Mouse (Mus musculus) left cerebral cortex, postnatal 10 days (tissue): ENCODE data around the gene Mbd3l2. TPM values are rescaled to one million over a fixed set of nuclear protein-coding genes. Genes with fewer than 3 reads are reported as not detected.
"Not testable (repeated sequence)": the region's sequence is repeated elsewhere in the genome, so short reads cannot be mapped to it uniquely, and the experiment has no call there.

Source experiments
- DNase-seq, 2 experiments: peaks; one replicate each; pipeline ENCODE4 v3.0.0; 2021 to 2022; ENCODE audit warnings: low spot score in 2 of 2, mixed read lengths in 1 of 2; ENCODE audit errors: extremely low spot score in 1 of 2
- intact Hi-C: fragments of 180-260 bp; cut with DNase I; formaldehyde crosslinking; loops from one replicate; pipeline ENCODE4 v1.15.1; 2025
- microRNA-seq: library from miRNA; unstranded; fragments of <30 nt; microRNA quantifications from one replicate; pipeline ENCODE4 v1.2.0, GENCODE M21; 2022
- total RNA-seq, 2 experiments: library from RNA; stranded (reverse); gene quantifications; 2 replicates each; pipeline ENCODE4 v1.2.3; 2021

Gene Mbd3l2
- not detected for total RNA-seq

- DNase-seq = no peak
- intact Hi-C loops = no loop called here
Observed at GRCm38 (mm10) chr9:18430354-18430753, at the start of gene Mbd3l2. Gene Mbd3l2, plus strand, starts transcription at chr9:18430654.

DNA sequence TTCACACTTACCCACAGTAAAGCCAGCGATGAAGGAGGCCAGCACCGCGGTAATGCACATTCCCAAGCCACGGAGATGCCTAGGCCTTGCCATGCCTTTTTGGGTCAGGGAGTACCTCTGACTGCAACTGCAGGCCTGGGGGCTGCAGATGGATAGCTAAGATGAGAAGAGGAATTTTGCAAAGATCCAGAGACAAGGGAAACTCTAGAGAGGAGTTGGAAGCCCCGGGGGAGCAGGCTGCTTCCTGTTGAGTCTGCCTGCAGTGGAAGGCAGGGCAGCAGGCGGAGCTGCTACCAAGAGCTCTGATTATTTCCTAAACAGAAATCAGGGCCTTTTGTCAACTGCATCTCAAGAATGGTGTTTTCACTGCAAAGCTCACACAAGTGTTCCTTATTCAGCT is 44.7 kb upstream of the Mbd3l2 start:
- intact Hi-C loops = no loop called here
- peak in 1 of 2 experiments; percentile 48 for DNase-seq

DNA sequence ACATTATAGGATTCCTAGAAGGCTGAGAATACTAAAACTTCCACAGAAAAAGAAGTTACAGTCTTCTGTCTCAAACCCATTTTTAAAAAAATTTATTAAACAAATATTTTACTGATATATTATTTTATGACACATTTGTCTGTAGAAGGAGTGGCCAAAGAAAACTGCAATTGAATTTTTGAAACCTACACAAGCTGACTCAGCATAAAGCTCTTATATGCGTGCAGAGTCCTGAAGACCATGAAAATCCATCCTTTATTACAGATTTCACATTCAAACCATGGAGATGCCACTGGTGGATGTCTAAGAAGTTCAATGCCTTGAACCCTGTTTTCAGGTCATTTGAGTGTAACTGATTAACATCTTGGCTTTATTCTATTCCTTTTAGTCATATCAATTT is 30.8 kb upstream of the Mbd3l2 start:
- intact Hi-C loops = no loop called here
- no peak for DNase-seq

- DNase-seq, intact Hi-C loops: not testable (repeated sequence)
Observed at GRCm38 (mm10) chr9:18402895-18403294, 27.6 kb upstream of the Mbd3l2 start, which contains the start of gene Naalad2. Gene Naalad2, minus strand, starts transcription at chr9:18402995.

GRCm38 (mm10) chr9:18404118-18404517 is 26.3 kb upstream of the Mbd3l2 start, which contains the start of gene Ubtfl1:
Gene Ubtfl1, plus strand, starts transcription at chr9:18404418.
- intact Hi-C loops = no loop called here
- DNase-seq = no peak

DNA sequence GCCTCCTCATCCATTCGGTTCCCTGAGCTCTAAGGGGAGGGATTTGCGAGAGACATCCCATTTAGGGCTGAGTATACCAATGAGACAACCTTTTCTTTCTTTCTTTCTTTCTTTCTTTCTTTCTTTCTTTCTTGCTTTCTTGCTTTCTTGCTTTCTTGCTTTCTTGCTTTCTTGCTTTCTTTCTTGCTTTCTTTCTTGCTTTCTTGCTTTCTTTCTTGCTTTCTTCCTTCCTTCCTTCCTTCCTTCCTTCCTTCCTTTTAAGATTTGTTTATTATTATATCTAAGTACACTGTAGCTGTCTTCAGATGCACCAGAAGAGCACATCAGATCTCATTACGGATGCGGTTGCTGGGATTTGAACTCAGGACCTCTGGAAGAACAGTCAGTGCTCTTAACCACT is 18.1 kb upstream of the Mbd3l2 start:
- intact Hi-C loops, DNase-seq: not testable (repeated sequence)

- intact Hi-C loops = no loop called here
- DNase-seq = peak in 1 of 2 experiments; percentile 29
Observed at GRCm38 (mm10) chr9:18431687-18432086, 1.2 kb downstream of the Mbd3l2 start.

- intact Hi-C loops = no loop called here
- no peak for DNase-seq
Observed at GRCm38 (mm10) chr9:18456520-18456919, 26.1 kb downstream of the Mbd3l2 start.

DNA sequence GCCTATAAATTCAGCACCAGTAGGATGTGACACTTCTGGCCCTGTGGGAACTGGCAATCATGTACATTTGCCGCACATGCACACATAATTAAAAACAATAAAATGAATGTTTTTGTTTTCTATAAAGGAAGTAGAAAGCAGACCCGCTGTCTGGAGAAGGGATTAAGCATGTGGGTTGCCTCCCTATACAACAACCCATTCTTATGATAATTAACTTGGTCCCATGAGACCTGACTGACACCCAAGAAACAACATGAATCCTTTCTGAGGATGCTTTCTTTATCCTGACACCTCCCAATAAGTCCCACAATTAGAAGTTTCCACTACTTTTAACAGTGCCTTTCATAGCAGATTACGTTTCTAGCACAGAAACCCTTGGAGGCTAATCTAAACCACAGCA is 36.9 kb downstream of the Mbd3l2 start:
- no peak for DNase-seq
- intact Hi-C loops = no loop called here

DNA sequence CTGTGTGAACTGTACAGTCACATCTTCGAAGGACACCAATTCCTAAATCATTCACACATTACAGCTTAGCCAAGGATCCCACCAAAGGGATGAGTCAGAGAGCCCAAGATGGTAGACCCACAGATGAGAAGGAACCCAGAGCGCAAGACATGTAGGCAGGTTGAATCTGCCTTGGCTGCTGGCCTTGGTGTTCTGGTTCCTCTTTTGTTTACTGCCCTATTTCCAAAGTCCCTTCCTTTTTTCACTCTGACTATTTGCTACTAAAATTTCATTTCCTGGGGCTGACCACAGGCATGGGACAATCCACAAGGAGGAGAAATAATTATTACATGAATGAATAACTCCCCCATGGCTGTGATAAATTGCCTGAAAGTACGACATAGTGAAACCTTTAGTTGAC is 37.6 kb downstream of the Mbd3l2 start:
- DNase-seq = no peak
- intact Hi-C loops = no loop called here

- intact Hi-C loops = no loop called here
Observed at GRCm38 (mm10) chr9:18473324-18474128, 43.1 kb downstream of the Mbd3l2 start.

DNA sequence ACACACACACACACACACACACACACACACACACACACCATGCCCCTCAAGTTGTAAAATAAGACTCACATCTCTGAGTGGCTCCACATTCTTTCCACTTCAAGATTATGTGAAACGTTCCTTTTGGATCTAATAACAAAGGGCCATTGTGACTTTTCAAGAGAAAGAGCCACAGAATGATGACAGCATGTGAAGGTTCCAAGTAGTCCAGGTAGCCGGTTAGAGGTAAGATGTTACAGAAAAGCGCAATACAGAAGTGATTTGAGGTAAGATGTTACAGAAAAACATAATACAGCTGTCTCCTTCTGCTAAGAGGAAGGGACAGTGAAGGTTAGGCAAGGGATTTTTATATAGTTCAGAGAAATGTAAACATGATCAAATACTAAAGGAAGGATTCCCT is 47.7 kb downstream of the Mbd3l2 start, which contains the start of the genes Zfp558 and Mbd3l1:
Gene Zfp558 (minus strand): TSS at position 101 of the 400 bp plus-strand sequence.
Gene Mbd3l1 (plus strand): TSS at position 192 of the 400 bp plus-strand sequence.
- DNase-seq = no peak
- intact Hi-C loops = no loop called here

More at GRCm38 (mm10) chr9:18473324-18474128, 43.1 kb downstream of the Mbd3l2 start:
- DNase-seq = peak; percentile 67 to 87

Small RNA genes within 50 kb of the gene (microRNA-seq; reads per million reads assigned to microRNA genes)
- not detected for gene Gm22854

Other genes starting within 250 kb of the Mbd3l2 start
- gene Chordc1, start 138.5 kb upstream of the Mbd3l2 start, total RNA-seq = 10 to 100 TPM; 66.0 to 76.2 TPM
- gene Naalad2, start 27.7 kb upstream of the Mbd3l2 start, total RNA-seq = 1 to 10 TPM; 1.4 to 1.5 TPM
- not detected for gene Ubtfl1, start 26.2 kb upstream of the Mbd3l2 start, total RNA-seq
- gene Zfp558, start 47.6 kb downstream of the Mbd3l2 start, total RNA-seq = 1 to 10 TPM; 5.9 to 6.3 TPM
- not detected for gene Mbd3l1, start 47.7 kb downstream of the Mbd3l2 start, total RNA-seq
- not detected for gene Muc16, start 243.9 kb downstream of the Mbd3l2 start, total RNA-seq